Mouse (Mus musculus): ENCODE data around the gene Tmem151b.

The Tmem151b gene

GRCm38 (mm10) chr17:45517549-45518215, 31.8 kb downstream of the Tmem151b start:
- H3K4me3 ChIP-seq (replicated peaks; ENCODE audit: low read length) = 0 out of 2 replicates have a peak overlapping the region, but pooled peaks have one; percentile 4
- no peak for TF ChIP-seq POU5F1 (IDR thresholded peaks at IDR 0.05; ENCODE audit: borderline replicate concordance, low read length)

GRCm38 (mm10) chr17:45517135-45517534, 32.3 kb downstream of the Tmem151b start:
- TF ChIP-seq CTCF (conservative IDR thresholded peaks at IDR 0.05; ENCODE audit: low read length) (no peak), POU5F1 (IDR thresholded peaks at IDR 0.05; ENCODE audit: borderline replicate concordance, low read length) (no peak), NANOG (IDR thresholded peaks at IDR 0.05; ENCODE audit: borderline replicate concordance, low read length) (no peak)
- no peak overlapping the region; the same call in 1 of the 2 replicates for H3K4me3 ChIP-seq (replicated peaks; ENCODE audit: low read length)
- no peaks in the 10 kb centered on the region for H3K27me3 ChIP-seq (ENCODE audit: insufficient read depth, low read length)
- peaks cover 78% of the 10 kb centered on the region for H3K36me3 ChIP-seq (ENCODE audit: insufficient read depth, low read length)
- H3K9me3 ChIP-seq (ENCODE audit: low read length) = no peaks in the 10 kb centered on the region
- H3K4me1 ChIP-seq (replicated peaks; ENCODE audit: low read depth, low read length) = peaks cover 70% of the 10 kb centered on the region

More at GRCm38 (mm10) chr17:45517549-45518215, 31.8 kb downstream of the Tmem151b start:
- Histone ChIP-seq H3K9me3 (ENCODE audit: low read length) (no peaks in the 10 kb centered on the region), H3K36me3 (ENCODE audit: insufficient read depth, low read length) (peaks cover 78% of the 10 kb centered on the region), H3K27me3 (ENCODE audit: insufficient read depth, low read length) (no peaks in the 10 kb centered on the region), H3K4me1 (replicated peaks; ENCODE audit: low read depth, low read length) (peaks cover 75% of the 10 kb centered on the region)

- Histone ChIP-seq H3K4me3 (replicated peaks; ENCODE audit: low read length) (peak overlapping the region; percentile 45; the same call in 1 of the 2 replicates), H3K9me3 (ENCODE audit: low read length) (no peaks in the 10 kb centered on the region), H3K4me1 (replicated peaks; ENCODE audit: low read depth, low read length) (peaks cover 67% of the 10 kb centered on the region), H3K36me3 (ENCODE audit: insufficient read depth, low read length) (peaks cover 83% of the 10 kb centered on the region), H3K27me3 (ENCODE audit: insufficient read depth, low read length) (no peaks in the 10 kb centered on the region)
- TF ChIP-seq NANOG (IDR thresholded peaks at IDR 0.05; ENCODE audit: borderline replicate concordance, low read length) (no peak), CTCF (conservative IDR thresholded peaks at IDR 0.05; ENCODE audit: low read length) (peak; percentile 99)
Observed at GRCm38 (mm10) chr17:45516488-45516887, 33.0 kb downstream of the Tmem151b start.

- no peaks in the 10 kb centered on the region for H3K9me3 ChIP-seq (ENCODE audit: low read length)
- H3K36me3 ChIP-seq (ENCODE audit: insufficient read depth, low read length) = peaks cover 83% of the 10 kb centered on the region
- H3K4me3 ChIP-seq (replicated peaks; ENCODE audit: low read length) = peak overlapping the region; percentile 45
- peaks cover 67% of the 10 kb centered on the region for H3K4me1 ChIP-seq (replicated peaks; ENCODE audit: low read depth, low read length)
- no peaks in the 10 kb centered on the region for H3K27me3 ChIP-seq (ENCODE audit: insufficient read depth, low read length)
- no peak for TF ChIP-seq CTCF (conservative IDR thresholded peaks at IDR 0.05; ENCODE audit: low read length)
- TF ChIP-seq NANOG (IDR thresholded peaks at IDR 0.05; ENCODE audit: borderline replicate concordance, low read length) = no peak
- no peak for TF ChIP-seq POU5F1 (IDR thresholded peaks at IDR 0.05; ENCODE audit: borderline replicate concordance, low read length)
Observed at GRCm38 (mm10) chr17:45515806-45516205, 33.7 kb downstream of the Tmem151b start.

DNA sequence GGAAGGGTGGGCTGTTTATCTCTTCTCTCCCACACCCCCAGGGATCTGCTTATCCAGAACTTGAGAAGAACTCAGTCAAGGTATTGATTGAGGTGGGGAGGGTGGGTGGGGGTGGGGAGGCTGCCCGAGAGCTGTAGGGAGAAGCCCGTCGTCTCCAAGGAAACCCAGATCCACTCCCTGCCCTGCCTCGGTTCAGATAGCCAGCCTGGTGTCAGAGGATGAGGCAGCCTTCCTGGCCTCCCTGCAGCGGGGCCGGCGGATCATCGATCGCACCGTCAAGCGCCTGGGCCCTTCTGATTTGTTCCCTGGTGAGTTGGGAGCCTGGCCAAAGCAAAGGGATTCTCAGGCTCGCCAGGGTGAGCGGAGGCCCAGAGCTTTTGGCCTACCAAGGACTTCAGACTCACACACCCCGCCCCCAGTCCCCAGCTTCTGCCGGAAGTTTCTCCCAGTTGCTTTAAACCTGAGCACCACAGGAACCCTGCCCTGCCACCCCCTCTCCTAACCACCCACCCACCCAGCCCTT, 34.2 kb downstream of the Tmem151b start:
- Histone ChIP-seq H3K9me3 (ENCODE audit: low read length) (no peaks in the 10 kb centered on the region), H3K4me3 (replicated peaks; ENCODE audit: low read length) (peak overlapping the region; percentile 54; the same call in 1 of the 2 replicates), H3K27me3 (ENCODE audit: insufficient read depth, low read length) (no peaks in the 10 kb centered on the region), H3K36me3 (ENCODE audit: insufficient read depth, low read length) (peaks cover 83% of the 10 kb centered on the region), H3K4me1 (replicated peaks; ENCODE audit: low read depth, low read length) (peaks cover 63% of the 10 kb centered on the region)
- no peak for TF ChIP-seq CTCF (conservative IDR thresholded peaks at IDR 0.05; ENCODE audit: low read length)
- no peak for TF ChIP-seq NANOG (IDR thresholded peaks at IDR 0.05; ENCODE audit: borderline replicate concordance, low read length)

DNA sequence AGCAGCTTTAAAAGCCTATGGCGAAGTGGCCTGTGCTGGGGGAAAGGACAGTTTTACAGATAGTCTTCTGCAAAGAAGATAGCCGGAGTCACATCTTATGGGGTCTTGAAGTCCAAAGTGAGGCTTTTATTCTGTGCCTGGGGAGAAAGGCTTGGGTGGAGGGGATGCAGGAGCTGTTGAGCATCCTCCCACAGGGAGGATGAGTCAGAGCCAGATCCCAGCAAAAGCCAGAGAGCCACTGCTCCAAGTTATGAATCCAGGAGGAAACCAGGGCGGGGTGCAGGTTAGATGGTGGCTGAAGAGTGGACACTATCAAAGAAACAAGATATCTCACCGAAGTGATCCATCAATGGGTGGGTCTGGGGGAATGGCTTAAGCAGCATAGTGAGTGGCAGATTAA, 37.7 kb downstream of the Tmem151b start:
- Histone ChIP-seq H3K4me3 (replicated peaks; ENCODE audit: low read length) (no peak overlapping the region), H3K27me3 (ENCODE audit: insufficient read depth, low read length) (no peaks in the 10 kb centered on the region), H3K36me3 (ENCODE audit: insufficient read depth, low read length) (peaks cover 73% of the 10 kb centered on the region), H3K9me3 (ENCODE audit: low read length) (no peaks in the 10 kb centered on the region), H3K4me1 (replicated peaks; ENCODE audit: low read depth, low read length) (peaks cover 45% of the 10 kb centered on the region)
- TF ChIP-seq NANOG (IDR thresholded peaks at IDR 0.05; ENCODE audit: borderline replicate concordance, low read length) (no peak), POU5F1 (IDR thresholded peaks at IDR 0.05; ENCODE audit: borderline replicate concordance, low read length) (no peak), CTCF (conservative IDR thresholded peaks at IDR 0.05; ENCODE audit: low read length) (no peak)

- Histone ChIP-seq H3K9me3 (ENCODE audit: low read length) (no peaks in the 10 kb centered on the region), H3K4me3 (replicated peaks; ENCODE audit: low read length) (no peak overlapping the region), H3K36me3 (ENCODE audit: insufficient read depth, low read length) (peaks cover 65% of the 10 kb centered on the region), H3K27me3 (ENCODE audit: insufficient read depth, low read length) (no peaks in the 10 kb centered on the region), H3K4me1 (replicated peaks; ENCODE audit: low read depth, low read length) (peaks cover 42% of the 10 kb centered on the region)
- TF ChIP-seq NANOG (IDR thresholded peaks at IDR 0.05; ENCODE audit: borderline replicate concordance, low read length) (no peak), CTCF (conservative IDR thresholded peaks at IDR 0.05; ENCODE audit: low read length) (no peak), POU5F1 (IDR thresholded peaks at IDR 0.05; ENCODE audit: borderline replicate concordance, low read length) (no peak)
Observed at GRCm38 (mm10) chr17:45510871-45511270, 38.6 kb downstream of the Tmem151b start.

- H3K4me1 ChIP-seq (replicated peaks; ENCODE audit: low read depth, low read length) = peaks cover 62% of the 10 kb centered on the region
- no peak for TF ChIP-seq POU5F1 (IDR thresholded peaks at IDR 0.05; ENCODE audit: borderline replicate concordance, low read length)
- TF ChIP-seq CTCF (conservative IDR thresholded peaks at IDR 0.05; ENCODE audit: low read length) = peak; percentile 71
- no peak for TF ChIP-seq NANOG (IDR thresholded peaks at IDR 0.05; ENCODE audit: borderline replicate concordance, low read length)
Observed at GRCm38 (mm10) chr17:45506700-45507189, 42.7 kb downstream of the Tmem151b start, which contains the start of gene Aars2. Aars2 (plus strand) TSS chr17:45506841.

More at GRCm38 (mm10) chr17:45506700-45507189, 42.7 kb downstream of the Tmem151b start, which contains the start of gene Aars2:
- Histone ChIP-seq H3K36me3 (ENCODE audit: insufficient read depth, low read length) (peaks cover 40% of the 10 kb centered on the region), H3K4me3 (replicated peaks; ENCODE audit: low read length) (peak within 1 kb of the TSS; percentile 91), H3K9me3 (ENCODE audit: low read length) (no peaks in the 10 kb centered on the region), H3K27me3 (ENCODE audit: insufficient read depth, low read length) (no peaks in the 10 kb centered on the region)
